In the genomic region with DNA sequence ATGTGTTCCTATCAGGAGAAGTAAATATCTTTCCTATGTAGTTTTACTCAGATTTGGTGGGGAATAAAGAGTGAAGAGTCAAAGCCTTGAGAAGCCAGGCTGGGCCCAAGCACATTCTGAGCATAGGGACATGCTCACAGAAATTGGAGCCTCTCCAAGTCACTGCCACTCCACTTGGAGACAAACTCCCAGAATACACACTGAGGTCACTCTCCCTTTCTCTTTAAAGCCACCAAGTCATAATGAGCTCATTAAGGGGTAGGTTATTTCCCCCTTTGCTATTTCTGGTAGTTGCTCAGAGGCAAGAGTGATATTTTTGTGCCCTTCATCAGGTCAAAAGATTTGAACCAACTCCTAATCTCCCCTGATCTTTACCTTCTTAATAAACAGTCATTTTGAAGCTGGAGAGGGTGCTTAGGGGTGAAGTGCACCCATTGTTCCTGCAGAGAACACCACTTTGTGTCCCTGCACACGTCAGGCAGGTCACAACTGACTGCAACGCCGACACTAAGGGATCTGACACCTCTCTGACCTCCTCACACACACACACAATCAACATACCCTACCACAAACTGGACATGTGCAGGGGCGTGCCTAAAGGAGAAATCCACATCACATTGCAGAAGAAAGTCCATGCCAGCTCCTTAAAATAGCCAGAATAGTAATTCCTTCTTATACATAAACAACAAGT, we compare ENCODE assay signal across 20 mouse cellular contexts. TPM values are rescaled to one million over a fixed set of nuclear protein-coding genes. Genes with fewer than 3 reads are reported as not detected.
A peak's percentile ranks its signal among the peaks of the same experiment; 100 is the strongest.
DNase-seq lines count a peak whose midpoint lies in the region; ATAC-seq and TF ChIP-seq lines count a peak whose summit lies in the region.
"Had no signal": no experiment of that assay in that cellular context is flagged by ENCODE, and none has a peak within 500 bp of the region (broad histone marks: within the 10 kb centered on the region; RNA-seq: fewer than 3 reads in every experiment).

No protein-coding gene starts in this region.

- peak; percentile 90 for ATAC-seq in heart, embryonic 15.5 days (replicated peaks; ENCODE audit: insufficient number of reproducible peaks, insufficient read depth, low FRiP score, low read depth)
- ATAC-seq in hindbrain, postnatal 0 days: no peak

- H3K9me3 ChIP-seq in heart, embryonic 15.5 days (replicated peaks): no peaks in the 10 kb centered on the region
- no peaks in the 10 kb centered on the region for H3K9me3 ChIP-seq in hindbrain, postnatal 0 days (ENCODE audit: low read length)
- H3K9me3 ChIP-seq: embryonic facial prominence, embryonic 12.5 days; hindbrain, embryonic 15.5 days; liver, embryonic 13.5 days had no signal

- peaks cover 8% of the 10 kb centered on the region; the same call in 1 of the 2 replicates for H3K4me1 ChIP-seq in heart, embryonic 15.5 days (replicated peaks)
- no peaks in the 10 kb centered on the region for H3K4me1 ChIP-seq in hindbrain, postnatal 0 days (ENCODE audit: insufficient read depth, low read length)
- H3K4me1 ChIP-seq: embryonic facial prominence, embryonic 12.5 days; hindbrain, embryonic 15.5 days; liver, embryonic 13.5 days had no signal

- H3K4me2 ChIP-seq in heart, embryonic 15.5 days: peak overlapping the region; percentile 5
- no peak overlapping the region for H3K4me2 ChIP-seq in hindbrain, postnatal 0 days (ENCODE audit: low read depth, low read length)
- H3K4me2 ChIP-seq: embryonic facial prominence, embryonic 12.5 days; hindbrain, embryonic 15.5 days; liver, embryonic 13.5 days had no signal

- no peaks in the 10 kb centered on the region for H3K27me3 ChIP-seq in heart, embryonic 15.5 days
- no peaks in the 10 kb centered on the region for H3K27me3 ChIP-seq in hindbrain, postnatal 0 days (ENCODE audit: insufficient read depth, low read length)
- H3K27me3 ChIP-seq: embryonic facial prominence, embryonic 12.5 days; hindbrain, embryonic 15.5 days; liver, embryonic 13.5 days had no signal

- H3K36me3 ChIP-seq in heart, embryonic 15.5 days: no peaks in the 10 kb centered on the region
- no peaks in the 10 kb centered on the region for H3K36me3 ChIP-seq in hindbrain, postnatal 0 days (ENCODE audit: insufficient read depth, low read length)
- H3K36me3 ChIP-seq: embryonic facial prominence, embryonic 12.5 days; hindbrain, embryonic 15.5 days; liver, embryonic 13.5 days had no signal

- H3K9ac ChIP-seq in heart, embryonic 15.5 days: no peak overlapping the region
- no peak overlapping the region for H3K9ac ChIP-seq in hindbrain, postnatal 0 days (replicated peaks; ENCODE audit: low read length)
- H3K9ac ChIP-seq: embryonic facial prominence, embryonic 12.5 days; hindbrain, embryonic 15.5 days; liver, embryonic 13.5 days had no signal

- 40% methylated on average over 4 of the region's 4 CpGs for WGBS in heart, embryonic 15.5 days
- 66% methylated on average over 4 of the region's 4 CpGs for WGBS in hindbrain, postnatal 0 days

- DNase-seq in gastrocnemius, adult 2 months: peak; percentile 43
- no peak for DNase-seq in gastrocnemius, adult 8-10 months (ENCODE audit: low spot score in 2 of 2)
- DNase-seq in NIH3T3 (ENCODE audit: low read depth): peak; percentile 24
- peak; percentile 20 for DNase-seq in lung, postnatal 25 days (ENCODE audit: low spot score)
- no peak for DNase-seq in hindbrain, postnatal 0 days (ENCODE audit: low spot score)
- no peak for DNase-seq in right cerebral cortex, postnatal 10 days (ENCODE audit: low spot score in 2 of 2)
- no peak for DNase-seq in layer of hippocampus, postnatal 25 days (ENCODE audit: extremely low spot score in 1 of 2, low spot score in 1 of 2)
- DNase-seq: B cell, adult 2 months; cerebellum, adult 11-12 months; cerebellum, postnatal 36 days; kidney, adult 11 months; kidney, postnatal 25 days; left cerebral cortex, postnatal 4 days; liver, embryonic 13.5 days; retina, postnatal 1 day; spleen, adult 18-20 months; thymus, postnatal 14 days had no signal

- no peak for TF ChIP-seq CTCF in gastrocnemius, adult 2 months (IDR thresholded peaks at IDR 0.05)
- TF ChIP-seq CTCF in hindbrain, postnatal 0 days (IDR thresholded peaks at IDR 0.05; ENCODE audit: low read depth): no peak

- peak overlapping the region; percentile 28 for H3K4me3 ChIP-seq in gastrocnemius, adult 2 months
- H3K4me3 ChIP-seq in heart, embryonic 15.5 days: no peak overlapping the region
- no peak overlapping the region for H3K4me3 ChIP-seq in hindbrain, postnatal 0 days (ENCODE audit: low read length)
- H3K4me3 ChIP-seq: embryonic facial prominence, embryonic 12.5 days; hindbrain, embryonic 15.5 days; liver, embryonic 13.5 days had no signal

- peak overlapping the region; percentile 82 for H3K27ac ChIP-seq in gastrocnemius, adult 2 months
- peak overlapping the region; percentile 87 for H3K27ac ChIP-seq in heart, embryonic 15.5 days
- H3K27ac ChIP-seq in hindbrain, postnatal 0 days: no peak overlapping the region
- H3K27ac ChIP-seq: embryonic facial prominence, embryonic 12.5 days; hindbrain, embryonic 15.5 days; liver, embryonic 13.5 days had no signal

- intact Hi-C loops in gastrocnemius, adult 2 months (cut with DNase I): no loop called here

RNA-seq across cellular contexts. Expression of a gene that starts 15.6 kb away (rescaled TPM):
- 100 to 1,000 TPM; 338 to 407 TPM for total RNA-seq in gastrocnemius, adult 2 months (2021)
- total RNA-seq in gastrocnemius, adult 8-10 months (2022): 100 to 1,000 TPM; 348 to 422 (median 393) TPM
- polyA plus RNA-seq in heart, embryonic 15.5 days (2015; fragmentation: Nextera tagmentation; extraction: Ambion mirVana): 46.4 and 47.4 TPM in 2 replicates
- 6.0 and 6.6 TPM in 2 replicates for total RNA-seq in hindbrain, postnatal 0 days (2014; rRNA removed)
- 3.5 and 3.6 TPM in 2 replicates for polyA plus RNA-seq in hindbrain, postnatal 0 days (2015; fragmentation: Nextera tagmentation; extraction: Ambion mirVana)
- total RNA-seq in layer of hippocampus, postnatal 25 days (2021): 10 to 100 TPM; 12.2 to 12.4 TPM

Comparison
In these comparisons a context has a peak if more than half of its experiments do, and no peak if none do; other contexts are left out.
1. DNase-seq: peak in gastrocnemius, adult 2 months (single experiment), NIH3T3 (single experiment) and lung, postnatal 25 days (single experiment); none in gastrocnemius, adult 8-10 months (0 of 2), hindbrain, postnatal 0 days (single experiment), right cerebral cortex, postnatal 10 days (0 of 2) and layer of hippocampus, postnatal 25 days (0 of 2).
2. RNA of a gene that starts 15.6 kb away (total RNA-seq): 348 to 422 TPM in gastrocnemius, adult 8-10 months and 338 to 407 TPM in gastrocnemius, adult 2 months; 12.2 to 12.4 TPM in layer of hippocampus, postnatal 25 days and 6.0 to 6.6 TPM in hindbrain, postnatal 0 days; every median in the first group is over 10 times any median in the second.